Mouse (Mus musculus): ENCODE measurements around the gene Tbc1d2.
"Not testable (repeated sequence)": the region's sequence is repeated elsewhere in the genome, so short reads cannot be mapped to it uniquely, and the experiment has no call there.

Gene Tbc1d2

GRCm38 (mm10) chr4:46578796-46579346 is 71.1 kb downstream of the Tbc1d2 start:
- not testable (repeated sequence) for DNase-seq (ENCODE audit: low spot score)

- DNase-seq (ENCODE audit: low spot score), result no peak
Measured at GRCm38 (mm10) chr4:46578228-46578627, 71.8 kb downstream of the Tbc1d2 start.

- not testable (repeated sequence) for DNase-seq (ENCODE audit: low spot score)
Measured at GRCm38 (mm10) chr4:46575509-46576284, 74.3 kb downstream of the Tbc1d2 start.

- no peak for DNase-seq (ENCODE audit: low spot score)
Measured at GRCm38 (mm10) chr4:46574841-46575240, 75.2 kb downstream of the Tbc1d2 start.

GRCm38 (mm10) chr4:46574024-46574753 is 75.8 kb downstream of the Tbc1d2 start:
- no peak for DNase-seq (ENCODE audit: low spot score)

- DNase-seq (ENCODE audit: low spot score), result no peak
Measured at GRCm38 (mm10) chr4:46572616-46573015, 77.4 kb downstream of the Tbc1d2 start.

- DNase-seq (ENCODE audit: low spot score), result no peak
Measured at GRCm38 (mm10) chr4:46571744-46572143, 78.3 kb downstream of the Tbc1d2 start.

- peak; percentile 58 for DNase-seq (ENCODE audit: low spot score)
Measured at GRCm38 (mm10) chr4:46569671-46570070, 80.3 kb downstream of the Tbc1d2 start.

- DNase-seq (ENCODE audit: low spot score), result no peak
Measured at GRCm38 (mm10) chr4:46568169-46568568, 81.8 kb downstream of the Tbc1d2 start.

GRCm38 (mm10) chr4:46566931-46567671 is 82.9 kb downstream of the Tbc1d2 start:
- DNase-seq (ENCODE audit: low spot score), result no peak

GRCm38 (mm10) chr4:46565393-46565955 is 84.5 kb downstream of the Tbc1d2 start:
- no peak for DNase-seq (ENCODE audit: low spot score)

GRCm38 (mm10) chr4:46564247-46564646 is 85.8 kb downstream of the Tbc1d2 start:
- DNase-seq (ENCODE audit: low spot score), result no peak

- peak; percentile 27 for DNase-seq (ENCODE audit: low spot score)
Measured at GRCm38 (mm10) chr4:46563847-46564246, 86.2 kb downstream of the Tbc1d2 start.

- no peak for DNase-seq (ENCODE audit: low spot score)
Measured at GRCm38 (mm10) chr4:46562841-46563240, 87.2 kb downstream of the Tbc1d2 start.

- DNase-seq (ENCODE audit: low spot score), result no peak
Measured at GRCm38 (mm10) chr4:46562037-46562436, 88.0 kb downstream of the Tbc1d2 start.

GRCm38 (mm10) chr4:46560069-46560705 is 89.8 kb downstream of the Tbc1d2 start:
- no peak for DNase-seq (ENCODE audit: low spot score)

GRCm38 (mm10) chr4:46558672-46559667 is 91.0 kb downstream of the Tbc1d2 start:
- no peak for DNase-seq (ENCODE audit: low spot score)

- no peak for DNase-seq (ENCODE audit: low spot score)
Measured at GRCm38 (mm10) chr4:46556933-46557332, 93.1 kb downstream of the Tbc1d2 start.

GRCm38 (mm10) chr4:46555762-46556161 is 94.2 kb downstream of the Tbc1d2 start:
- DNase-seq (ENCODE audit: low spot score), result no peak
